Comparison of ENCODE assay signal across 9 mouse cellular contexts in the genomic region with DNA sequence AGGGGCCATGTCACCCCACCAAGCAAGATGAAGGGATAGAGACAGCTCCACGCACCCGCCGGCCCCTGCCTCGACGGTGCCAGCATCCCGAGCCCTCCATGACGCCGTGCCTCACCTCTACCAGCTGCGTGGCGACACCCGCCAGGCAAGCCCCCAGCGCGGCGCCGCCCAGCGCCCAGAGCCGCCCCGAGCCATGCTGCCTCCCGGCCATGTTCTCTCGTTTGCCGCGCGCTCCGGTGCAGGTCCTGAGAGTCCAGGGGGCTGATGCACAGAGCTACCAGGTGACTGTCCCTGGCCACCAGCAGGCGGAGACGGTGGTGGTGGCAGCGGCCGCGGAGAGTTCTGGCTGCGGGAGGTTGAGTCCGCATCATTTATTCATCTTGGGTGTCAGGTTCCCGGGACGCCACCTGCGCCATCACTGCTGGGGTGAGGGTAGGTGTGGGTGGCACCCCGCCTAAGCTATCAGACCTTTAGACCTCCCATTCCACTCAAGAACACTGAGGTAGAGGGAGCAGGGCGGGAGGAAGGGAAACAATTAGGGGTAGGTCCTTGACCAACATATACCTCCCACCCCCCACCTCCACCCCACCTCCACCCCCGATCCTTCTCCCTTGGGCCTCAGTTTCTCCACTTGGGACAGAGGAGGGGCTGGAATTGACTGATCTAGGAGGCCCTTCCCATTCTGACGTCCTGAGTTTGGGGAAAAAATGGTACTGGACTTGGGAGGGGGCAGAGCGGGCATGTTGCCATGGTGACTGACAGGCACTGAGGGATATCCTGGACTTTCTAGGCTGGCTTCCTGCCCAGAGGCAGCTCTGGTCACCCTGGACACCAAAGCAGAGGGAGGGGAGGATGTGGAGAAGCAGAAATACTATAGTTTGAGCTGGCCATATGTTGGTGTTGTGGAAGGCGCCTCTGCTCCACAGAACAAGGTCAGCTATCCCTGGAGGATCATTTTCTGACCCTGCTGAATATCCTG. TPM values are rescaled to one million over a fixed set of nuclear protein-coding genes. Genes with fewer than 3 reads are reported as not detected.
A peak's percentile ranks its signal among the peaks of the same experiment; 100 is the strongest.
DNase-seq lines count a peak whose midpoint lies in the region; ATAC-seq lines count a peak whose summit lies in the region.
"Had no signal": no experiment of that assay in that cellular context is flagged by ENCODE, and none has a peak within 500 bp of the region (broad histone marks: within the 10 kb centered on the region; RNA-seq: fewer than 3 reads in every experiment).

No protein-coding gene starts in this region.

- no peak for DNase-seq in heart, adult 9 months (ENCODE audit: low spot score in 2 of 2)
- DNase-seq in adipocyte (ENCODE audit: low spot score) = peak; percentile 14
- no peak for DNase-seq in ovary, postnatal 14 days (ENCODE audit: low spot score)

- H3K4me1 ChIP-seq in heart, embryonic 13.5 days = peaks cover 26% of the 10 kb centered on the region
- H3K4me1 ChIP-seq in forebrain, embryonic 12.5 days = peaks cover 22% of the 10 kb centered on the region
- H3K4me1 ChIP-seq in kidney, embryonic 15.5 days = peaks cover 23% of the 10 kb centered on the region
- peaks cover 22% of the 10 kb centered on the region for H3K4me1 ChIP-seq in midbrain, embryonic 15.5 days

- peak overlapping the region; percentile 70 for H3K4me2 ChIP-seq in heart, embryonic 13.5 days
- H3K4me2 ChIP-seq in forebrain, embryonic 12.5 days = peak overlapping the region; percentile 55
- H3K4me2 ChIP-seq in kidney, embryonic 15.5 days = peak overlapping the region; percentile 61
- H3K4me2 ChIP-seq in midbrain, embryonic 15.5 days = peak overlapping the region; percentile 61

- 9% methylated on average over 37 of the region's 40 CpGs for WGBS in heart, embryonic 13.5 days
- 7% methylated on average over 40 of the region's 40 CpGs for WGBS in forebrain, embryonic 12.5 days
- WGBS in kidney, embryonic 15.5 days = 7% methylated on average over 40 of the region's 40 CpGs
- 5% methylated on average over 40 of the region's 40 CpGs for WGBS in midbrain, embryonic 15.5 days

- H3K36me3 ChIP-seq in heart, embryonic 13.5 days = no peaks in the 10 kb centered on the region
- no peaks in the 10 kb centered on the region for H3K36me3 ChIP-seq in forebrain, embryonic 12.5 days (replicated peaks)
- H3K36me3 ChIP-seq in kidney, embryonic 15.5 days = no peaks in the 10 kb centered on the region
- H3K36me3 ChIP-seq in midbrain, embryonic 15.5 days (replicated peaks) = no peaks in the 10 kb centered on the region

- peak overlapping the region; percentile 44 for H3K4me3 ChIP-seq in heart, embryonic 13.5 days
- peak overlapping the region; percentile 30 for H3K4me3 ChIP-seq in forebrain, embryonic 12.5 days (replicated peaks)
- H3K4me3 ChIP-seq in kidney, embryonic 15.5 days (replicated peaks) = peak overlapping the region; percentile 31
- H3K4me3 ChIP-seq in midbrain, embryonic 15.5 days = peak overlapping the region; percentile 37

- H3K27me3 ChIP-seq in heart, embryonic 13.5 days (replicated peaks) = peaks cover 50% of the 10 kb centered on the region
- H3K27me3 ChIP-seq in forebrain, embryonic 12.5 days = peaks cover 53% of the 10 kb centered on the region
- peaks cover 38% of the 10 kb centered on the region for H3K27me3 ChIP-seq in kidney, embryonic 15.5 days
- peaks cover 8% of the 10 kb centered on the region for H3K27me3 ChIP-seq in midbrain, embryonic 15.5 days (replicated peaks)
- H3K27me3 ChIP-seq: Patski had no signal

- no peaks in the 10 kb centered on the region for H3K9me3 ChIP-seq in heart, embryonic 13.5 days
- H3K9me3 ChIP-seq in forebrain, embryonic 12.5 days = no peaks in the 10 kb centered on the region
- no peaks in the 10 kb centered on the region for H3K9me3 ChIP-seq in kidney, embryonic 15.5 days (replicated peaks)
- H3K9me3 ChIP-seq in midbrain, embryonic 15.5 days = no peaks in the 10 kb centered on the region

- peak overlapping the region; percentile 60 for H3K9ac ChIP-seq in heart, embryonic 13.5 days
- H3K9ac ChIP-seq in forebrain, embryonic 12.5 days = peak overlapping the region; percentile 36; the same call in 1 of the 2 replicates
- H3K9ac ChIP-seq in kidney, embryonic 15.5 days = no peak overlapping the region
- peak overlapping the region; percentile 11; the same call in 1 of the 2 replicates for H3K9ac ChIP-seq in midbrain, embryonic 15.5 days

- ATAC-seq in heart, embryonic 13.5 days (ENCODE audit: extremely low read depth, insufficient number of reproducible peaks, low FRiP score, low TSS enrichment) = no peak
- peak; percentile 54 for ATAC-seq in forebrain, embryonic 12.5 days (ENCODE audit: low FRiP score)
- peak; percentile 27; the same call in 1 of the 2 replicates for ATAC-seq in kidney, embryonic 15.5 days (replicated peaks; ENCODE audit: low FRiP score)
- ATAC-seq in midbrain, embryonic 15.5 days (replicated peaks) = peak; percentile 82
- no peak for ATAC-seq in megakaryocyte progenitor cell, adult 5-6 weeks (replicated peaks; ENCODE audit: poor library complexity)
- ATAC-seq: Patski had no signal

- H3K27ac ChIP-seq in heart, embryonic 13.5 days (replicated peaks) = no peak overlapping the region
- no peak overlapping the region for H3K27ac ChIP-seq in forebrain, embryonic 12.5 days
- H3K27ac ChIP-seq in kidney, embryonic 15.5 days = no peak overlapping the region
- H3K27ac ChIP-seq in midbrain, embryonic 15.5 days = 0 out of 2 replicates have a peak overlapping the region, but pooled peaks have one; percentile 53

RNA-seq across cellular contexts. Expression of a gene that starts 5.7 kb away (rescaled TPM):
- 0.88 and 0.97 TPM in 2 replicates for polyA plus RNA-seq in heart, embryonic 13.5 days (2015; fragmentation: Nextera tagmentation; extraction: Ambion mirVana)
- polyA plus RNA-seq in forebrain, embryonic 12.5 days (2016; fragmentation: Nextera tagmentation; extraction: Ambion mirVana) = 1.2 and 1.7 TPM in 2 replicates
- 4.1 and 5.3 TPM in 2 replicates for polyA plus RNA-seq in kidney, embryonic 15.5 days (2015; fragmentation: Nextera tagmentation; extraction: Ambion mirVana)
- polyA plus RNA-seq in midbrain, embryonic 15.5 days (2015; fragmentation: Nextera tagmentation; extraction: Ambion mirVana) = 1.2 and 2.0 TPM in 2 replicates
- 0.07 and 0.44 TPM in 2 replicates for total RNA-seq in megakaryocyte progenitor cell, adult 5-6 weeks (2015)
- total RNA-seq in megakaryocyte progenitor cell, adult 5-6 weeks (2017) = 0.08 and 0.20 TPM in 2 replicates

RNA-seq across cellular contexts. Expression of a gene that starts 5.9 kb away (rescaled TPM):
- 0.16 and 0.20 TPM in 2 replicates for polyA plus RNA-seq in heart, embryonic 13.5 days (2015; fragmentation: Nextera tagmentation; extraction: Ambion mirVana)
- polyA plus RNA-seq in forebrain, embryonic 12.5 days (2016; fragmentation: Nextera tagmentation; extraction: Ambion mirVana) = 0.42 and 0.43 TPM in 2 replicates
- 1.3 and 1.8 TPM in 2 replicates for polyA plus RNA-seq in kidney, embryonic 15.5 days (2015; fragmentation: Nextera tagmentation; extraction: Ambion mirVana)
- polyA plus RNA-seq in midbrain, embryonic 15.5 days (2015; fragmentation: Nextera tagmentation; extraction: Ambion mirVana) = 2.7 and 3.1 TPM in 2 replicates
- total RNA-seq in megakaryocyte progenitor cell, adult 5-6 weeks (2015) = not detected in 2 replicates
- not detected in 2 replicates for total RNA-seq in megakaryocyte progenitor cell, adult 5-6 weeks (2017)

RNA-seq across cellular contexts. Expression of a gene that starts 16.2 kb away (rescaled TPM):
- 0.13 and 0.56 TPM in 2 replicates for polyA plus RNA-seq in heart, embryonic 13.5 days (2015; fragmentation: Nextera tagmentation; extraction: Ambion mirVana)
- polyA plus RNA-seq in forebrain, embryonic 12.5 days (2016; fragmentation: Nextera tagmentation; extraction: Ambion mirVana) = 0.17 TPM in 1 of 2 replicates, not detected in the other
- 0.40 and 0.90 TPM in 2 replicates for polyA plus RNA-seq in kidney, embryonic 15.5 days (2015; fragmentation: Nextera tagmentation; extraction: Ambion mirVana)
- 0.20 TPM in 1 of 2 replicates, not detected in the other for polyA plus RNA-seq in midbrain, embryonic 15.5 days (2015; fragmentation: Nextera tagmentation; extraction: Ambion mirVana)
- 2.3 and 10.4 TPM in 2 replicates for total RNA-seq in megakaryocyte progenitor cell, adult 5-6 weeks (2015)
- 1.4 and 1.6 TPM in 2 replicates for total RNA-seq in megakaryocyte progenitor cell, adult 5-6 weeks (2017)

RNA-seq across cellular contexts. Expression of a gene that starts 29.7 kb away (rescaled TPM):
- polyA plus RNA-seq in heart, embryonic 13.5 days (2015; fragmentation: Nextera tagmentation; extraction: Ambion mirVana) = not detected in 2 replicates
- not detected in 2 replicates for polyA plus RNA-seq in forebrain, embryonic 12.5 days (2016; fragmentation: Nextera tagmentation; extraction: Ambion mirVana)
- 0.13 TPM in 1 of 2 replicates, not detected in the other for polyA plus RNA-seq in kidney, embryonic 15.5 days (2015; fragmentation: Nextera tagmentation; extraction: Ambion mirVana)
- not detected in 2 replicates for polyA plus RNA-seq in midbrain, embryonic 15.5 days (2015; fragmentation: Nextera tagmentation; extraction: Ambion mirVana)
- total RNA-seq in megakaryocyte progenitor cell, adult 5-6 weeks (2015) = not detected in 2 replicates
- total RNA-seq in megakaryocyte progenitor cell, adult 5-6 weeks (2017) = not detected in 2 replicates

RNA-seq across cellular contexts. Expression of a gene that starts 39.6 kb away (rescaled TPM):
- polyA plus RNA-seq in heart, embryonic 13.5 days (2015; fragmentation: Nextera tagmentation; extraction: Ambion mirVana) = not detected in 2 replicates
- not detected in 2 replicates for polyA plus RNA-seq in forebrain, embryonic 12.5 days (2016; fragmentation: Nextera tagmentation; extraction: Ambion mirVana)
- not detected in 2 replicates for polyA plus RNA-seq in kidney, embryonic 15.5 days (2015; fragmentation: Nextera tagmentation; extraction: Ambion mirVana)
- polyA plus RNA-seq in midbrain, embryonic 15.5 days (2015; fragmentation: Nextera tagmentation; extraction: Ambion mirVana) = not detected in 2 replicates
- not detected in 2 replicates for total RNA-seq in megakaryocyte progenitor cell, adult 5-6 weeks (2015)
- total RNA-seq in megakaryocyte progenitor cell, adult 5-6 weeks (2017) = not detected in 2 replicates
- polyA plus RNA-seq: Patski had no signal

Comparison
In these comparisons a context has a peak if more than half of its experiments do, and no peak if none do; other contexts are left out.
1. ATAC-seq: peak in forebrain, embryonic 12.5 days (single experiment), kidney, embryonic 15.5 days (single experiment) and midbrain, embryonic 15.5 days (single experiment); none in heart, embryonic 13.5 days (single experiment) and megakaryocyte progenitor cell, adult 5-6 weeks (single experiment).
2. Peak in every context shown above with its lines, with median percentiles within 50 percentile points of each other: H3K4me2 ChIP-seq and H3K4me3 ChIP-seq.